Mouse (Mus musculus) liver, adult 2 months (tissue): ENCODE measurements around the gene Cdt1. TPM values are rescaled to one million over a fixed set of nuclear protein-coding genes. Genes with fewer than 3 reads are reported as not detected.

Experiments used
- DNase-seq: peaks from one replicate; pipeline ENCODE4 v3.0.0-alpha.2; 2011; ENCODE audit warnings: low read depth, low spot score; ENCODE audit errors: extremely low read depth
- H3K27ac ChIP-seq: fragments of 200-500 bp; replicated peaks from 2 replicates; pipeline ENCODE4 v1.5.1; 2012; ENCODE audit warnings: low read depth, mild to moderate bottlenecking, control low read depth, inconsistent platforms, low read length; ENCODE audit not compliant: insufficient read depth
- H3K27me3 ChIP-seq: fragments of 200-500 bp; 2 replicates; pipeline ENCODE4 v1.6.1; 2012; ENCODE audit warnings: mild to moderate bottlenecking, moderate library complexity, low read length, inconsistent platforms; ENCODE audit not compliant: control insufficient read depth, insufficient read depth
- H3K36me3 ChIP-seq: fragments of 200-500 bp; 2 replicates; pipeline ENCODE4 v1.6.1; 2012; ENCODE audit warnings: low read length, inconsistent platforms; ENCODE audit not compliant: control insufficient read depth, insufficient read depth
- H3K4me1 ChIP-seq: fragments of 200-500 bp; 2 replicates; pipeline ENCODE4 v1.6.1; 2011; ENCODE audit warnings: low read length; ENCODE audit not compliant: control insufficient read depth, insufficient read depth
- H3K4me3 ChIP-seq: fragments of 200-500 bp; 2 replicates; pipeline ENCODE4 v1.5.1; 2011; ENCODE audit warnings: low read depth, mild to moderate bottlenecking, control low read depth, low read length, moderate library complexity; ENCODE audit not compliant: insufficient read depth
- H3K79me2 ChIP-seq: fragments of 200-500 bp; 2 replicates; pipeline ENCODE4 v1.6.1; 2012; ENCODE audit warnings: inconsistent platforms, mild to moderate bottlenecking, low read length, moderate library complexity; ENCODE audit not compliant: control insufficient read depth, insufficient read depth
- H3K9ac ChIP-seq: fragments of 200-500 bp; 2 replicates; pipeline ENCODE4 v1.6.1; 2012; ENCODE audit warnings: low read depth, mild to moderate bottlenecking, control low read depth, inconsistent platforms, low read length
- CTCF ChIP-seq: fragments of 200-500 bp; IDR thresholded peaks from 2 replicates; pipeline ENCODE4 v1.5.1; 2011; ENCODE audit warnings: low read depth, low read length, control low read depth
- POLR2A ChIP-seq: fragments of 200-500 bp; IDR thresholded peaks from 2 replicates; pipeline ENCODE4 v1.6.1; 2011; ENCODE audit warnings: low read length, control low read depth; ENCODE audit not compliant: insufficient read depth; ENCODE audit errors: extremely low read depth
- WGBS: fragments of 180-500 bp; shearing (Covaris S2); methylation state at CpG from one replicate; pipeline ENCODE4 v1.1.7; 2018; 5-methylcytosine and 5-hydroxymethylcytosine counted together
- polyA plus RNA-seq: library from polyadenylated mRNA; depleted of rRNA; stranded (reverse); fragments of >200 nt; gene quantifications from 2 replicates; pipeline ENCODE4 v1.2.3, GENCODE M21; 2012; rRNA removed
- total RNA-seq: library from RNA; depleted of rRNA; stranded (reverse); fragments of >200 nt; gene quantifications from 2 replicates; pipeline ENCODE4 v1.2.3, GENCODE M21; 2014; rRNA removed

Gene Cdt1
- total RNA-seq (1.0 and 3.0 TPM in 2 replicates), polyA plus RNA-seq (2.5 and 2.9 TPM in 2 replicates)

DNA sequence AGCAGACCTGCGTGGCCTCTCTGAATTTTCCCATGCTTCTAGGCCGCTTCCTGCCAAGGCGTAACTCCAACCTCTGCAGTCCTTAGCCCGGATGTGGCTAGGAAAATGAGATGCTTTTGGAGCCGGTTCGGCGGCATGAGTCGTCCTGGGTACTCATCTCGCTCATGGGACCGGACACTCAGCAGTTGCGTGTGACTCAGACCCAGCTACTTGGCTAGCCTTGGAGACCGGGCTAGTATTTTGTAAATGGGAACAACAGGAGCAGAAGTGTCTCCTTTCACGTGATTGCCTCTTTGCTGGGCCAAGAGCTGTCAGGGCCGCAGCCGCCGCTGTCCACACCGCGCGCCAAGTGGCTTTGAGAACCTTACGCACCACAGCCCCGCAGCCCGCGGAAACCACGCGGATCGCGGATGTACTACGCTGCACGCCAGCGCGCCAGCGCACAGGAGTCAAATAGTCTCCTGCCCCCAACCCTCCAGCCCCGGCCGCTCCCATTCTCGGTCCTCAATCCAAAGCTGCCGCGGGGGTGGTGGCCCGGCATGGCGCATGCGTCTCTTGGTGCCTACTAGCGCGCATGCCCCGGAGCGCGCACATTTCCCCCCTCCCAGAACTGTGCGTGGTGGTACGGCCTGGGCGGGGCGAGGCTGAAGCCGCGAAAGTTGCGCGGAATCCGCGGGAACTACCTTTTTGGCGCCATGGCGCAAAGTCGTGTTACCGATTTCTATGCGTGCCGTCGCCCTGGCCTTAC, at the start of gene Cdt1:
Gene Cdt1, plus strand, starts transcription at position 655 of the 748 bp plus-strand sequence.
- Histone ChIP-seq H3K4me3 (peak within 1 kb of the TSS; percentile 69), H3K36me3 (no peaks in the 10 kb centered on the region), H3K79me2 (no peaks in the 10 kb centered on the region), H3K27ac (peak within 1 kb of the TSS; percentile 73), H3K27me3 (no peaks in the 10 kb centered on the region), H3K9ac (peak within 1 kb of the TSS; percentile 91), H3K4me1 (0 out of 2 replicates have a peak, but pooled peaks cover 8% of the 10 kb centered on the region)
- under 1% methylated on average over 62 of the region's 62 CpGs for WGBS
- DNase-seq = peak; percentile 78
- TF ChIP-seq CTCF (no peak), POLR2A (peak; percentile 32; the same call in 1 of the 2 replicates)

GRCm38 (mm10) chr8:122520611-122521010, 47.2 kb upstream of the Cdt1 start:
- no peaks in the 10 kb centered on the region for H3K36me3 ChIP-seq
- H3K9ac ChIP-seq = no peak overlapping the region
- WGBS = 74% methylated on average over 11 of the region's 11 CpGs
- H3K27me3 ChIP-seq = no peaks in the 10 kb centered on the region
- no peak overlapping the region for H3K4me3 ChIP-seq
- DNase-seq = no peak
- peaks cover 20% of the 10 kb centered on the region for H3K4me1 ChIP-seq
- no peaks in the 10 kb centered on the region for H3K79me2 ChIP-seq
- TF ChIP-seq POLR2A (no peak), CTCF (no peak)
- H3K27ac ChIP-seq = peak overlapping the region; percentile 9; the same call in 1 of the 2 replicates

DNA sequence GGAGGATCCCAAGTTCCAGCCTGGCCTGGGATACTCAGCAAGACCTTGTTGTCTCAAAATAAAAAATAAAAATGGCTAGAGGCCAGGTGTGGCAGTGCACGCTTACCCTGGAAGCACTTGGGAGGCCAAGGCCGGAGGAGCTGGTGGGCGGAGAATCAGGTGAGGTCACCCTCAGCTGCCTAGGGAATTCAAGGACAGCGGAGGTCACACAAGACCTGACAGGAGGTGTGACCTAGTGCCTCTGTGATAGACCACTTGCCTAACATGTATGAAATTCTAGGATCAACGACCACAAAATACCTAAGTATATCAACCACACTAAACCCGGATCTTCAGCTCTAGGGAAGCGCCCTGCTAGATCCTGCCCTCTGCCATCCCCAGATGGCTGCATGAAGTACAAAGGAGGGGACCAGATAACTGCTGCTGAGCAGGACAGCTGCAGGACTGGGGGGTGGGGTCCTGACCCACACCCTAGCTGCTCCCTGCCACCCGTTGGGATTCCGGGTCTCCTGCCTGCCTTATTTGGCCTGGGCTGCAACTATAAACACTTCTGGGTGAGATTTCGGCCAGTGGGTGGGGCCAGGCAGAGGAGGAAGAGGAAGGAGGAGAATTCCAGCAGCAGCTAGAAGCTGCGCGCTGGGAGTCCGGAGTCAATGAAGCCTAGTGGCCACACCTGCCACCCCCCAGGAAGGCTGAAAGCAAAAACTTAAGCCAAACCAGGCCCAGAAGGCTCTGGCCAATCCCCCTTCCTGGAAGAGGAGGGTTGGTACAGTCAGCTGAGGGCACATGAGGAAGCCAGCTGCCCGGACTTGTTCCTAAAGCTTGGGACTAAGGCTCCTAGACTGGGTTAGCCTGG, 44.8 kb upstream of the Cdt1 start:
- 69% methylated on average over 14 of the region's 14 CpGs for WGBS
- TF ChIP-seq CTCF = no peak
- TF ChIP-seq POLR2A = no peak
- no peaks in the 10 kb centered on the region for H3K27me3 ChIP-seq
- peak overlapping the region; percentile 40 for H3K27ac ChIP-seq
- no peaks in the 10 kb centered on the region for H3K79me2 ChIP-seq
- H3K9ac ChIP-seq = no peak overlapping the region
- no peak overlapping the region for H3K4me3 ChIP-seq
- no peaks in the 10 kb centered on the region for H3K36me3 ChIP-seq
- DNase-seq = no peak
- H3K4me1 ChIP-seq = peaks cover 15% of the 10 kb centered on the region

GRCm38 (mm10) chr8:122523652-122524360, 44.0 kb upstream of the Cdt1 start:
- H3K79me2 ChIP-seq = 0 out of 2 replicates have a peak, but pooled peaks cover under 1% of the 10 kb centered on the region
- peak overlapping the region; percentile 0 for H3K9ac ChIP-seq
- peak overlapping the region; percentile 40 for H3K27ac ChIP-seq
- no peak for TF ChIP-seq POLR2A
- no peak for TF ChIP-seq CTCF
- peaks cover 10% of the 10 kb centered on the region for H3K4me1 ChIP-seq
- no peak overlapping the region for H3K4me3 ChIP-seq
- 57% methylated on average over 23 of the region's 23 CpGs for WGBS
- no peaks in the 10 kb centered on the region for H3K36me3 ChIP-seq
- no peaks in the 10 kb centered on the region for H3K27me3 ChIP-seq
- no peak for DNase-seq

GRCm38 (mm10) chr8:122524506-122524905, 43.3 kb upstream of the Cdt1 start:
- Histone ChIP-seq H3K4me1 (peaks cover 10% of the 10 kb centered on the region), H3K4me3 (no peak overlapping the region), H3K79me2 (0 out of 2 replicates have a peak, but pooled peaks cover 3% of the 10 kb centered on the region), H3K36me3 (no peaks in the 10 kb centered on the region), H3K9ac (no peak overlapping the region), H3K27me3 (no peaks in the 10 kb centered on the region), H3K27ac (no peak overlapping the region)
- TF ChIP-seq POLR2A (no peak), CTCF (no peak)
- DNase-seq = no peak
- 76% methylated on average over 6 of the region's 6 CpGs for WGBS
